In genomic region chr12:69129634-69130310, GRCm38 (mm10) we compare ENCODE assay signal across 8 mouse cellular contexts. TPM values are rescaled to one million over a fixed set of nuclear protein-coding genes. Genes with fewer than 3 reads are reported as not detected.
DNase-seq lines count a peak whose midpoint lies in the region; ATAC-seq and TF ChIP-seq lines count a peak whose summit lies in the region.

No protein-coding gene starts in this region.

- peak overlapping the region; percentile 35 for H3K4me3 ChIP-seq in heart, embryonic 13.5 days
- 0 out of 2 replicates have a peak overlapping the region, but pooled peaks have one; percentile 5 for H3K4me3 ChIP-seq in limb, embryonic 15.5 days

- peak overlapping the region; percentile 62 for H3K4me2 ChIP-seq in heart, embryonic 13.5 days
- peak overlapping the region; percentile 23 for H3K4me2 ChIP-seq in limb, embryonic 15.5 days

- no peaks in the 10 kb centered on the region for H3K4me1 ChIP-seq in heart, embryonic 13.5 days
- H3K4me1 ChIP-seq in limb, embryonic 15.5 days: 0 out of 2 replicates have a peak, but pooled peaks cover 8% of the 10 kb centered on the region

- H3K9me3 ChIP-seq in heart, embryonic 13.5 days: no peaks in the 10 kb centered on the region
- H3K9me3 ChIP-seq in limb, embryonic 15.5 days: no peaks in the 10 kb centered on the region

- intact Hi-C loops in left cerebral cortex, postnatal 4 days (cut with DNase I): loop anchor here (5.0 kb wide), 1 partner anchor 1697 kb away; no protein-coding TSS in a partner anchor

- TF ChIP-seq POLR2A in brain, embryonic 14.5 days (IDR thresholded peaks at IDR 0.05; ENCODE audit: borderline replicate concordance, extremely low read depth, insufficient read depth, insufficient read length, poor library complexity, severe bottlenecking): no peak

- H3K27me3 ChIP-seq in heart, embryonic 13.5 days (replicated peaks): no peaks in the 10 kb centered on the region
- H3K27me3 ChIP-seq in limb, embryonic 15.5 days: no peaks in the 10 kb centered on the region

- no peak for DNase-seq in heart, postnatal 4 days
- peak; percentile 12 to 16 for DNase-seq in B cell, adult 2 months
- peak; percentile 9 for DNase-seq in brain, embryonic 14.5 days (ENCODE audit: low read depth)
- DNase-seq in left cerebral cortex, postnatal 4 days: no peak
- DNase-seq in layer of hippocampus, adult 8-10 months (ENCODE audit: low spot score in 2 of 2): no peak
- no peak for DNase-seq in gastrocnemius, adult 8-10 months (ENCODE audit: low spot score in 2 of 2)

- no peaks in the 10 kb centered on the region for H3K36me3 ChIP-seq in heart, embryonic 13.5 days
- H3K36me3 ChIP-seq in limb, embryonic 15.5 days: no peaks in the 10 kb centered on the region

- no peak overlapping the region for H3K27ac ChIP-seq in heart, embryonic 13.5 days (replicated peaks)
- H3K27ac ChIP-seq in limb, embryonic 15.5 days: no peak overlapping the region

- WGBS in heart, embryonic 13.5 days: 40% methylated on average over 18 of the region's 18 CpGs
- WGBS in limb, embryonic 15.5 days: 39% methylated on average over 17 of the region's 18 CpGs

- peak overlapping the region; percentile 42; the same call in 1 of the 2 replicates for H3K9ac ChIP-seq in heart, embryonic 13.5 days
- no peak overlapping the region for H3K9ac ChIP-seq in limb, embryonic 15.5 days

- TF ChIP-seq CTCF in brain, embryonic 14.5 days (IDR thresholded peaks at IDR 0.05; ENCODE audit: borderline replicate concordance, extremely low read depth, insufficient read depth, insufficient read length): no peak

- no peak for ATAC-seq in heart, embryonic 13.5 days (ENCODE audit: extremely low read depth, insufficient number of reproducible peaks, low FRiP score, low TSS enrichment)
- ATAC-seq in limb, embryonic 15.5 days (ENCODE audit: insufficient number of reproducible peaks, low FRiP score, low TSS enrichment, low read depth): no peak

RNA-seq across cellular contexts. Expression of gene Rps29, which starts 29.2 kb away (rescaled TPM):
- 1,386 and 1,427 TPM in 2 replicates for polyA plus RNA-seq in heart, embryonic 13.5 days (2015; fragmentation: Nextera tagmentation; extraction: Ambion mirVana)
- 1,000 to 10,000 TPM; 1,738 to 1,783 TPM for total RNA-seq in heart, postnatal 4 days (2021)
- 1,659 and 2,656 TPM in 2 replicates for polyA plus RNA-seq in brain, embryonic 14.5 days (2012; rRNA removed)
- polyA plus RNA-seq in limb, embryonic 15.5 days (2015; fragmentation: Nextera tagmentation; extraction: Ambion mirVana): 1,239 and 1,758 TPM in 2 replicates
- total RNA-seq in left cerebral cortex, postnatal 4 days (2021): 1,000 to 10,000 TPM; 1,367 to 1,400 TPM
- total RNA-seq in layer of hippocampus, adult 8-10 months (2022): 1,000 to 10,000 TPM; 1,074 to 1,561 (median 1,323) TPM
- 1,000 to 10,000 TPM in 2 of 4 experiments, 100 to 1,000 TPM in 2; 850 to 1,105 (median 983) TPM for total RNA-seq in gastrocnemius, adult 8-10 months (2022)

RNA-seq across cellular contexts. Expression of gene Lrr1, which starts 38.8 kb away (rescaled TPM):
- polyA plus RNA-seq in heart, embryonic 13.5 days (2015; fragmentation: Nextera tagmentation; extraction: Ambion mirVana): 12.8 and 18.0 TPM in 2 replicates
- 1 to 10 TPM; 4.1 to 5.2 TPM for total RNA-seq in heart, postnatal 4 days (2021)
- polyA plus RNA-seq in brain, embryonic 14.5 days (2012; rRNA removed): 4.9 and 11.2 TPM in 2 replicates
- 19.5 and 21.3 TPM in 2 replicates for polyA plus RNA-seq in limb, embryonic 15.5 days (2015; fragmentation: Nextera tagmentation; extraction: Ambion mirVana)
- 1 to 10 TPM; 1.5 to 2.9 TPM for total RNA-seq in left cerebral cortex, postnatal 4 days (2021)
- not detected for total RNA-seq in layer of hippocampus, adult 8-10 months (2022)
- not detected for total RNA-seq in gastrocnemius, adult 8-10 months (2022)

RNA-seq across cellular contexts. Expression of gene Rpl36al, which starts 54.1 kb away (rescaled TPM):
- 471 and 531 TPM in 2 replicates for polyA plus RNA-seq in heart, embryonic 13.5 days (2015; fragmentation: Nextera tagmentation; extraction: Ambion mirVana)
- total RNA-seq in heart, postnatal 4 days (2021): 100 to 1,000 TPM; 310 to 323 TPM
- 318 and 320 TPM in 2 replicates for polyA plus RNA-seq in brain, embryonic 14.5 days (2012; rRNA removed)
- polyA plus RNA-seq in limb, embryonic 15.5 days (2015; fragmentation: Nextera tagmentation; extraction: Ambion mirVana): 551 and 592 TPM in 2 replicates
- 100 to 1,000 TPM; 230 to 246 TPM for total RNA-seq in left cerebral cortex, postnatal 4 days (2021)
- 100 to 1,000 TPM; 153 to 207 (median 179) TPM for total RNA-seq in layer of hippocampus, adult 8-10 months (2022)
- total RNA-seq in gastrocnemius, adult 8-10 months (2022): 100 to 1,000 TPM; 298 to 379 (median 321) TPM

RNA-seq across cellular contexts. Expression of gene Mgat2, which starts 54.2 kb away (rescaled TPM):
- 36.5 and 36.8 TPM in 2 replicates for polyA plus RNA-seq in heart, embryonic 13.5 days (2015; fragmentation: Nextera tagmentation; extraction: Ambion mirVana)
- 10 to 100 TPM; 34.3 to 35.1 TPM for total RNA-seq in heart, postnatal 4 days (2021)
- 16.1 and 19.9 TPM in 2 replicates for polyA plus RNA-seq in brain, embryonic 14.5 days (2012; rRNA removed)
- polyA plus RNA-seq in limb, embryonic 15.5 days (2015; fragmentation: Nextera tagmentation; extraction: Ambion mirVana): 63.4 and 65.2 TPM in 2 replicates
- 10 to 100 TPM; 36.0 to 40.1 TPM for total RNA-seq in left cerebral cortex, postnatal 4 days (2021)
- 10 to 100 TPM; 26.7 to 28.9 (median 27.3) TPM for total RNA-seq in layer of hippocampus, adult 8-10 months (2022)
- 1 to 10 TPM; 5.6 to 8.5 (median 6.2) TPM for total RNA-seq in gastrocnemius, adult 8-10 months (2022)

Comparison
In these comparisons a context has a peak if more than half of its experiments do, and no peak if none do; other contexts are left out.
1. DNase-seq: peak in B cell, adult 2 months (2 of 2) and brain, embryonic 14.5 days (single experiment); none in heart, postnatal 4 days (single experiment), left cerebral cortex, postnatal 4 days (single experiment), layer of hippocampus, adult 8-10 months (0 of 2) and gastrocnemius, adult 8-10 months (0 of 2).